Mouse (Mus musculus): ENCODE data around the gene Itga9. TPM values are rescaled to one million over a fixed set of nuclear protein-coding genes. Genes with fewer than 3 reads are reported as not detected.

Itga9 gene
- polyA plus RNA-seq, 1 experiment from 2014 or later: 0.48 TPM

- no peak overlapping the region for H3K27ac ChIP-seq
- H3K36me3 ChIP-seq (ENCODE audit: poor library complexity, severe bottlenecking): no peaks in the 10 kb centered on the region
- no peak for ATAC-seq
- no peak overlapping the region for H3K9ac ChIP-seq
- H3K4me1 ChIP-seq: 0 out of 2 replicates have a peak, but pooled peaks cover 3% of the 10 kb centered on the region
- WGBS: 61% methylated on average over 11 of the region's 12 CpGs
- H3K9me3 ChIP-seq (replicated peaks): no peaks in the 10 kb centered on the region
- H3K4me2 ChIP-seq: no peak overlapping the region
- H3K27me3 ChIP-seq: no peaks in the 10 kb centered on the region
- no peak overlapping the region for H3K4me3 ChIP-seq
Observed at GRCm38 (mm10) chr9:118700889-118701288, 94.4 kb downstream of the Itga9 start.

GRCm38 (mm10) chr9:118701791-118702190, 95.3 kb downstream of the Itga9 start:
- 87% methylated on average over 2 of the region's 2 CpGs for WGBS
- no peak overlapping the region for H3K4me2 ChIP-seq
- no peak overlapping the region for H3K27ac ChIP-seq
- H3K27me3 ChIP-seq: no peaks in the 10 kb centered on the region
- no peaks in the 10 kb centered on the region for H3K36me3 ChIP-seq (ENCODE audit: poor library complexity, severe bottlenecking)
- no peak overlapping the region for H3K4me3 ChIP-seq
- peaks cover 12% of the 10 kb centered on the region for H3K4me1 ChIP-seq
- H3K9ac ChIP-seq: no peak overlapping the region
- no peaks in the 10 kb centered on the region for H3K9me3 ChIP-seq (replicated peaks)
- ATAC-seq: no peak

GRCm38 (mm10) chr9:118703146-118703545, 96.7 kb downstream of the Itga9 start:
- no peak for ATAC-seq
- H3K9me3 ChIP-seq (replicated peaks): no peaks in the 10 kb centered on the region
- H3K9ac ChIP-seq: no peak overlapping the region
- H3K36me3 ChIP-seq (ENCODE audit: poor library complexity, severe bottlenecking): no peaks in the 10 kb centered on the region
- 91% methylated on average over 3 of the region's 3 CpGs for WGBS
- peaks cover 15% of the 10 kb centered on the region for H3K4me1 ChIP-seq
- H3K27ac ChIP-seq: no peak overlapping the region
- no peak overlapping the region for H3K4me3 ChIP-seq
- H3K4me2 ChIP-seq: no peak overlapping the region
- no peaks in the 10 kb centered on the region for H3K27me3 ChIP-seq

- WGBS: 59% methylated on average over 14 of the region's 14 CpGs
- no peak overlapping the region for H3K9ac ChIP-seq
- no peak overlapping the region for H3K27ac ChIP-seq
- peak; percentile 38; the same call in 1 of the 2 replicates for ATAC-seq
- peaks cover 15% of the 10 kb centered on the region for H3K4me1 ChIP-seq
- no peak overlapping the region for H3K4me3 ChIP-seq
- H3K9me3 ChIP-seq (replicated peaks): no peaks in the 10 kb centered on the region
- no peaks in the 10 kb centered on the region for H3K27me3 ChIP-seq
- no peak overlapping the region for H3K4me2 ChIP-seq
- H3K36me3 ChIP-seq (ENCODE audit: poor library complexity, severe bottlenecking): no peaks in the 10 kb centered on the region
Observed at GRCm38 (mm10) chr9:118705381-118706074, 99.0 kb downstream of the Itga9 start.

GRCm38 (mm10) chr9:118706176-118706975, 99.9 kb downstream of the Itga9 start:
- peaks cover 15% of the 10 kb centered on the region for H3K4me1 ChIP-seq
- peak; percentile 75 for ATAC-seq

GRCm38 (mm10) chr9:118710625-118711024, 104.1 kb downstream of the Itga9 start:
- no peak overlapping the region for H3K4me3 ChIP-seq
- ATAC-seq: no peak
- H3K27me3 ChIP-seq: no peaks in the 10 kb centered on the region
- no peaks in the 10 kb centered on the region for H3K36me3 ChIP-seq (ENCODE audit: poor library complexity, severe bottlenecking)
- H3K9ac ChIP-seq: no peak overlapping the region
- no peak overlapping the region for H3K27ac ChIP-seq
- no peak overlapping the region for H3K4me2 ChIP-seq
- WGBS: 78% methylated on average over 9 of the region's 9 CpGs
- no peaks in the 10 kb centered on the region for H3K9me3 ChIP-seq (replicated peaks)
- H3K4me1 ChIP-seq: peaks cover 15% of the 10 kb centered on the region

More at GRCm38 (mm10) chr9:118706176-118706975, 99.9 kb downstream of the Itga9 start:
- no peak overlapping the region for H3K4me2 ChIP-seq
- H3K27ac ChIP-seq: no peak overlapping the region
- no peak overlapping the region for H3K4me3 ChIP-seq
- no peaks in the 10 kb centered on the region for H3K9me3 ChIP-seq (replicated peaks)
- H3K36me3 ChIP-seq (ENCODE audit: poor library complexity, severe bottlenecking): no peaks in the 10 kb centered on the region
- no peak overlapping the region for H3K9ac ChIP-seq
- no peaks in the 10 kb centered on the region for H3K27me3 ChIP-seq
- WGBS: 51% methylated on average over 18 of the region's 18 CpGs

GRCm38 (mm10) chr9:118711749-118712148, 105.3 kb downstream of the Itga9 start:
- Histone ChIP-seq H3K36me3 (ENCODE audit: poor library complexity, severe bottlenecking) (no peaks in the 10 kb centered on the region), H3K4me3 (no peak overlapping the region), H3K9me3 (replicated peaks) (no peaks in the 10 kb centered on the region), H3K27ac (no peak overlapping the region), H3K4me1 (peaks cover 3% of the 10 kb centered on the region; the same call in 1 of the 2 replicates), H3K27me3 (no peaks in the 10 kb centered on the region), H3K4me2 (no peak overlapping the region), H3K9ac (no peak overlapping the region)
- WGBS: 90% methylated on average over 11 of the region's 11 CpGs
- no peak for ATAC-seq

GRCm38 (mm10) chr9:118713515-118713914, 107.0 kb downstream of the Itga9 start:
- Histone ChIP-seq H3K9ac (no peak overlapping the region), H3K4me2 (no peak overlapping the region), H3K36me3 (ENCODE audit: poor library complexity, severe bottlenecking) (no peaks in the 10 kb centered on the region), H3K9me3 (replicated peaks) (no peaks in the 10 kb centered on the region), H3K27ac (no peak overlapping the region), H3K27me3 (no peaks in the 10 kb centered on the region), H3K4me3 (no peak overlapping the region), H3K4me1 (no peaks in the 10 kb centered on the region)
- no peak for ATAC-seq
- 96% methylated on average over 8 of the region's 8 CpGs for WGBS

- Histone ChIP-seq H3K36me3 (ENCODE audit: poor library complexity, severe bottlenecking) (no peaks in the 10 kb centered on the region), H3K27ac (no peak overlapping the region), H3K9ac (no peak overlapping the region), H3K4me2 (no peak overlapping the region), H3K9me3 (replicated peaks) (no peaks in the 10 kb centered on the region), H3K4me1 (no peaks in the 10 kb centered on the region), H3K4me3 (no peak overlapping the region), H3K27me3 (no peaks in the 10 kb centered on the region)
- ATAC-seq: no peak
- 78% methylated on average over 5 of the region's 5 CpGs for WGBS
Observed at GRCm38 (mm10) chr9:118714536-118714935, 108.0 kb downstream of the Itga9 start.

- WGBS: 91% methylated on average over 9 of the region's 9 CpGs
- Histone ChIP-seq H3K27me3 (no peaks in the 10 kb centered on the region), H3K4me2 (no peak overlapping the region), H3K9me3 (replicated peaks) (no peaks in the 10 kb centered on the region), H3K36me3 (ENCODE audit: poor library complexity, severe bottlenecking) (no peaks in the 10 kb centered on the region), H3K9ac (no peak overlapping the region), H3K4me3 (no peak overlapping the region), H3K4me1 (no peaks in the 10 kb centered on the region), H3K27ac (no peak overlapping the region)
- ATAC-seq: no peak
Observed at GRCm38 (mm10) chr9:118715971-118716628, 109.6 kb downstream of the Itga9 start.

- no peak overlapping the region for H3K27ac ChIP-seq
- no peak overlapping the region for H3K9ac ChIP-seq
- no peaks in the 10 kb centered on the region for H3K27me3 ChIP-seq
- WGBS: 72% methylated on average over 3 of the region's 3 CpGs
- H3K36me3 ChIP-seq (ENCODE audit: poor library complexity, severe bottlenecking): no peaks in the 10 kb centered on the region
- no peak overlapping the region for H3K4me2 ChIP-seq
- no peak overlapping the region for H3K4me3 ChIP-seq
- no peaks in the 10 kb centered on the region for H3K9me3 ChIP-seq (replicated peaks)
- ATAC-seq: no peak
- H3K4me1 ChIP-seq: no peaks in the 10 kb centered on the region
Observed at GRCm38 (mm10) chr9:118717436-118717835, 110.9 kb downstream of the Itga9 start.

GRCm38 (mm10) chr9:118718511-118718910, 112.0 kb downstream of the Itga9 start:
- 88% methylated on average over 2 of the region's 2 CpGs for WGBS
- ATAC-seq: no peak

More at GRCm38 (mm10) chr9:118718511-118718910, 112.0 kb downstream of the Itga9 start:
- Histone ChIP-seq H3K27ac (no peak overlapping the region), H3K4me1 (no peaks in the 10 kb centered on the region), H3K9me3 (replicated peaks) (no peaks in the 10 kb centered on the region), H3K9ac (no peak overlapping the region), H3K36me3 (ENCODE audit: poor library complexity, severe bottlenecking) (no peaks in the 10 kb centered on the region), H3K27me3 (no peaks in the 10 kb centered on the region), H3K4me3 (no peak overlapping the region), H3K4me2 (no peak overlapping the region)

Data from forebrain, embryonic 13.5 days (tissue).